Mouse (Mus musculus) testis, postnatal 14 days (tissue): ENCODE measurements around the gene Pum3.

Source experiments
- DNase-seq: peaks from one replicate; pipeline ENCODE4 v3.0.0; 2021; ENCODE audit warnings: low spot score

Gene Pum3

DNA sequence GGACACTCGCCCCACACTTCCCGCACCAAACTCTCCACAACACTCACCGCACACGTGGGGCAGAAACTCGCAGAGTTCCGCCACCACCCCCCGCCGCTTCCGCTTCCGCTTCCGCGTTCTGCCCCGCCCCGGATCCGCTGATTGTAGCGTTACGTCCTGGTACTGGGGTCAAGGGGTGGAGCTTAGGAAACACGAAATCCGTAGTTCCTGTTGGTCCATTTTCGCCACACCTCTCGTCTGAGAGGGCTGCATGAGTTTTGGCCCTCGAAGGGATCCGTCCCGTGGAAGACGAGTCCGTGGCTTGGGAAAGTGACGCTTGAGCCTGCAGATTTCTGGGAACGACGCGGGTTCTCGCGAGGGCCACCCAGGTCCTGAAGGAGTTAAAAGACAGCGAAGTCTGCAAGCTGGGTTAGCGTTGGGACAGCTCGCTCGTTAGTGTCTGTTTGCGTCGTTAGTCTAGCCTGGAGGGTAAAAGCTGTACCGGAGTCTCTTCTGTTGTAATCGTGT lies at the start of gene Pum3:
Pum3 (minus strand) TSS at position 81 of the 507 bp plus-strand sequence.
- peak; percentile 97 for DNase-seq

DNA sequence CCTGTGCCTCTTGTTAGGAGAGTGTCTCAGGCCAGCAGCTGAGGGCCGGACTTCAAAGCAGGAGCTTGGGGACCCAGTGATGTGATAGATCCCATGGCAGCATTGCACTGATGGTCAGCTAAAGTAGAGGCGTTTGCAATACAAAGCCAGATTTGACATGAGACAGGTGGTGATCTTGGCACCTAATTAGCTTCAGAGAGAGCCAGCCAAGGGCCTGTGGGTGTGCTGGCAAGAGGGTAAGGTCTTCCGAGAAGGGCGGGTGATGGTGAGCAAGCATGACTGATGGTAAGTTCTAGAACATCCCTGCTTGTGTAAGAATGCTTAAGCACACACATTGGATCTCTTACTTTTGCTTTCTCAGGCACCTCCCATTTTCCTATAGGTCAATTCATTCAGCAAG lies 37.1 kb upstream of the Pum3 start:
- DNase-seq: no peak

DNA sequence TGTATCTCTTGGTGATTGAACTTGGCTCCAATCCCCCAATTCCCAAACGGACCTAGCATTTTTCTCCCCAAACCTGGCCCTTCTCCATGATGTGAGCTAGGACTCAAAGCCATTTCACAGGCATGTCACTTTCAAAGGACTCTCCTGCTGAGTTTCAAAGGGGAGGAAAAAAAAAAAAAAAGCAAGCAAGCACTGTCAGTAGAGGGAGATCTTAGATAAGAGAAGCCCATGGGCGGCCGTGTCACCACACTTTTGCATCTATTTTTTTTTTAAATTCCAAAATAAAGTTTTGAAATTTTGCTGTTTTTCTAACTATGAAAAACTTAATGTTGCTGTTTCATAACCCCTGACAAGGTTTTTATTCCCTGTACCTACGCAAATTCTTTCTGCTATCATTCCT lies 33.0 kb upstream of the Pum3 start:
- no peak for DNase-seq

GRCm38 (mm10) chr19:27450458-27450857 lies 20.8 kb upstream of the Pum3 start:
- DNase-seq: peak; percentile 21

- no peak for DNase-seq
Measured at GRCm38 (mm10) chr19:27447515-27447914, 17.9 kb upstream of the Pum3 start.

GRCm38 (mm10) chr19:27441106-27441505 lies 11.5 kb upstream of the Pum3 start:
- no peak for DNase-seq

DNA sequence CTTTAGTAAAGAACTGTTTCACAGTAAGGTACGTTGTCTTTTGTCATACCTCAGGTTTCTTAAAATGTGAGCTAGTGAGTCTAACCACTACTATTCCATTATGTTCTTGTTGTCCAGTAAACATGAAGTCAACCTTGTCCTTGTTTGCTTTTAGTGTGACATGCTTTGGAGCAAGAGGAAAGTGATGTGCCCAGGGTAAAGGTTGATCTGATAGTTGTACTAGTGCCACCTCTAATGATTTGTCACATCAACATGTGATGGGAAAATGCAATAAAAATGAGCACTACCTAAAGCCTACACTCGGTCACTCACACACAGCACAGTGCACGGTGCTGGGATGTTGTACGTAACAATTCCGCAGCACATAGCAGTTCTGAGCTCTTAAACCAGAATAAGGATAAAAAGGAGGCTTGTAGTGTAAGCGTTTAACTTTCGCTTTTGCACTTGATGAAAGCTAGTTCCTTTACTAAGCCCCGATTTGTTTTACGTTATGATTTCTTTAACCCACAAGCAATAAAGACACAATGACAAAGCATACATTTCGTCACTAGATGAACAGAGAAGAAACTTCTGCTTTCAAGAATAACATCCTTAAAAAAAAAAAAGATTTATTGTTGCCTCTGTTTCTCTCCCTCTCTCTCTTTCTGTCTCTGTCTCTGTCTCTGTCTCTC lies 8.5 kb upstream of the Pum3 start:
- DNase-seq: no peak

- DNase-seq: no peak
Measured at GRCm38 (mm10) chr19:27430406-27430805, 781 bp upstream of the Pum3 start.

DNA sequence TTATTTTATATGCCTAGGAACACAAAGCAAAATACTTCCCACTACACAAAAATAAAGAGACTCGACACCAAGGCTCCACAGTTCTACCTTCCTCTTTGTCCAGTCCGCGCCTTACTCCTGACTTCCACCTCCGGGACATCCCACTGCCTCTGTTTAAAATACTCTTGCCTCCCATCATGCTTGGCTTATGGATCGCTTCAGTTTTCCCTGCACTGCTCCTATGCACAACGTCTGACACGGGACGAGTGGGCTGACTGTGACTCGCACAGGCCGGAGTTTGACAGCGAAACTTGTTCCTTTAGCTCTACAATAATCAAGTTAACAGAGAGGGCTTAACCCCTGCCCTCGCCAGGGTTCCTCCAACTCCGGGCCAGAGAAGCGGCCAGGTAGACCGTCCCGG lies 344 bp downstream of the Pum3 start:
- no peak for DNase-seq

- no peak for DNase-seq
Measured at GRCm38 (mm10) chr19:27427865-27428264, 1.8 kb downstream of the Pum3 start.

- DNase-seq: no peak
Measured at GRCm38 (mm10) chr19:27426451-27426850, 3.2 kb downstream of the Pum3 start.

GRCm38 (mm10) chr19:27425656-27426055 lies 4.0 kb downstream of the Pum3 start:
- no peak for DNase-seq

DNA sequence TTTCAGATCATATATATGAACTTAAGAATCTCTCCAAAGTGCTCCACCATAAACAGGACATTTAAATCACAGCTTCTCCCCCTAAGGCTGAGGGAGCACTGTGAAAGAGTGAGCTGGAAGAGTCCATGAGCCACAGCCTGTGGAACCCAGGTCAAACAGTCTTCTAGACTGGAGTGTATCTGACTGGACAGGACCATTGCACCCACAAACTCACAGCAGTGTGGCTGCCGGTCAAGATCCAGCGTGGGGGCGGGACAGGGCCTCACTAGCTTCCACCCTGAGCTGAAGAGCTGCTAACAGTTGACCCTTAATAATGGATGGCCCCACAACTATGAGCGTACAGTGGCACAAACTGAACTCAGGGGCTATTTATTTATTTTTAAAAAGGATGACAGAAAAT lies 12.2 kb downstream of the Pum3 start:
- no peak for DNase-seq

DNA sequence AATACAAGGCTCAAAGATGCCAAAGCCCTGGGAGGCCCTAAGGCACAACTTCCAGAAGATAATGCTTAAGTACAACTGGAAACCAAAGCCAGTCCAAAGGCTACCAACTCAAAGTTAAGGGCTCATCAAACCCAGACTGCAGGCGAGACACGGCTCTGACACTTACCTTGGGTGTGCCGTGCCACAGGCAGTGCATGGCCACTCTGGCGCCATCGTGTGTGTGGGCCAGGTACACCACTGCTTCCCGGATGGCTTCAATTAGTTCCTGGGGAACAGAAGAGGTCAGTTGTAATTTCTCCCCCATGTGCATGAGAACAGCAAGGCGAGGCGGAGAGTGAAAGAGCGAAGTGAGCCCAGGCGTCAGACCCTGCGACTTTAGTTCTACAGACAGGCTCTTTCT lies 13.1 kb downstream of the Pum3 start:
- no peak for DNase-seq

- no peak for DNase-seq
Measured at GRCm38 (mm10) chr19:27411340-27411739, 18.3 kb downstream of the Pum3 start.

DNA sequence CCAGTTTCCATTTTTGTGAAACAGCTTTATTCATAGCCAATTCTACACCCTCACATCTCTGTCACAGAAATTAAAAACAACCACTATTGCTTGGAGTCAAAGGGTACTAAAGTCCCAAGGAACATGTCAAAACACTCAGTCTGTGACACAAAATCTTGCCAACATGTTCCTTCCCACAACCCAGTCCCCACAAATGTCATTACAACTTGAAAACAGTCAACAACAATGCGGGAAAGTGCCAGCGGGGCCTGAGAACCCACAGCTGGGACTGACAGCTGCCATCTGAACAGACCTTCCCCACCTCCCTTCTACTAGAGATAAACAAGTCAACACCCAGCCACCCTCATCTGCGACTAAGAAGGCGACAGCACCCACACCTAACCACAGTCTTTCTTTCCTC lies 18.9 kb downstream of the Pum3 start:
- no peak for DNase-seq

- no peak for DNase-seq
Measured at GRCm38 (mm10) chr19:27409782-27410181, 19.8 kb downstream of the Pum3 start.

- no peak for DNase-seq
Measured at GRCm38 (mm10) chr19:27409196-27409595, 20.4 kb downstream of the Pum3 start.

DNA sequence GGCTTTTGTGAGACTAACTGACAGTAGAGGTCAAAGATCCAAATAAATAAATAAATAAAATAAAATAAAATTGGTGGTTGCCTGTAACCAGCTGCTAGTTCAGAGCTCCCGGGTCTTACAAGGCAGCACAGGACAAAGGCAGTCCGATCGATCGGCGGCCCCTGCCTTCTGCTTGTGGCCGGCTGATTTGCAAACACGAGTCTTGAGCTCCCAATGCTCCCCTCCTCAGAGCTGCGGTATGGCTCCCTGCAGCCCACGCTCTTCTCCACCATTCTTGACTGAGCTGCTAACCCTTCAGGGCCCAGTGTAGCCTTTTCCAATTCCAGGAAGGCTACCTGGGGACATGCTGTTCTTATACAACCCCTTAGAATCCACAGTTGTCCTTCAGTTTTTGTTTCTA lies 31.8 kb downstream of the Pum3 start:
- no peak for DNase-seq

DNA sequence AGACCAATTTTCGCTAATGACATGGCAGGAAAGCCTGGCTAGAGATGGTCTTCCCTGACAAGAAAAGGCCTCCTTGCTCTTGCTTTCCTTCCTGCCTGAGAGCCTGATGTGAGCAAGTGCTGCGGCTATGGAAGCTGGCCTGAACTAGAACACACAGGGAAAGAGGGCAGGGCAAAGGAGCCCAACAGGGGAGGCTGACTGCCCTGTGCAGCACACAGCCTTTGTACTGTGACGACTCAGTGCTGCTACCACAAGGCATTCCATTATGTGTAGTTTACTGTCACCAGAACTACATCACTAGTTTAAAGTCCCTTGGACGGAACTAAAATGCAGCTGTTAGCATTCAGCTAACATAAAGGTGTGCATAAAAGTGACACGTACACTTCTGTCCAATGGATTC lies 32.4 kb downstream of the Pum3 start:
- DNase-seq: no peak

- no peak for DNase-seq
Measured at GRCm38 (mm10) chr19:27396719-27397118, 32.9 kb downstream of the Pum3 start.

DNA sequence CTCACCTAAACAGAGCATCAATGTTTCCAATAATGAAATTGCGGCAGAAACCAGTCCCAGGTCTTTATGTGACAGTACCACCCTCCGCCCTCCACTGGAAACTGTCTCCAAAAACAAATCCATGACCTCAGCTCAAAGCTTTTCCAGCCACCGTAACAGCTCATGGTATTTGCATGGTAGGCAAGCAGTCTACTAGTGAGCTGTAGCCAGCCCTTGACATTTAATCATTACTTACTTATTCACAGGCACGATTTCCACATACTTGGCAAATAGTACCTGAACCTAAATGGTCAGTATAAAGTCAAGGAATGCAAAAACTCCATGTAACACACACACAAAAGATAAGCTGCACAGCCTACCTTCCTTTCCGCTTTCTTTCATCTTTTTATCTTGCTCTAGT lies 33.7 kb downstream of the Pum3 start:
- no peak for DNase-seq

GRCm38 (mm10) chr19:27395481-27395880 lies 34.1 kb downstream of the Pum3 start:
- no peak for DNase-seq

- DNase-seq: no peak
Measured at GRCm38 (mm10) chr19:27394341-27394990, 35.2 kb downstream of the Pum3 start.
